9 mouse cellular contexts compared by ENCODE assay signal in genomic region chr5:108697341-108697753, GRCm38 (mm10). TPM values are rescaled to one million over a fixed set of nuclear protein-coding genes. Genes with fewer than 3 reads are reported as not detected.
DNase-seq lines count a peak whose midpoint lies in the region; ATAC-seq and TF ChIP-seq lines count a peak whose summit lies in the region.
"Had no signal": no experiment of that assay in that cellular context is flagged by ENCODE, and none has a peak within 500 bp of the region (broad histone marks: within the 10 kb centered on the region; RNA-seq: fewer than 3 reads in every experiment).

No protein-coding gene starts in this region.

- DNase-seq in intestine, embryonic 14.5 days (ENCODE audit: low spot score), result no peak
- DNase-seq in frontal cortex, postnatal 10 days (ENCODE audit: low spot score in 2 of 2), result peak; percentile 60 to 63
- peak; percentile 64 for DNase-seq in left cerebral cortex, postnatal 10 days (ENCODE audit: extremely low spot score in 1 of 2, low spot score in 2 of 2)
- peak; percentile 68 for DNase-seq in right cerebral cortex, adult 18-20 months
- DNase-seq in spleen, adult 12 weeks (ENCODE audit: low spot score), result no peak
- no peak for DNase-seq in thymus, adult 18-20 months
- no peak for DNase-seq in spleen, postnatal 10 days (ENCODE audit: low spot score in 2 of 2)

- H3K27me3 ChIP-seq in intestine, embryonic 14.5 days (replicated peaks; ENCODE audit: control insufficient read depth, insufficient read depth, low read length), result no peaks in the 10 kb centered on the region
- H3K27me3 ChIP-seq in intestine, postnatal 0 days (replicated peaks; ENCODE audit: control insufficient read depth, insufficient read depth, low read length), result no peaks in the 10 kb centered on the region
- H3K27me3 ChIP-seq: heart, embryonic 15.5 days had no signal

- intact Hi-C loops in left cerebral cortex, postnatal 10 days (cut with DNase I), result no loop called here

- no peak for TF ChIP-seq CTCF in intestine, postnatal 0 days (IDR thresholded peaks at IDR 0.05; ENCODE audit: low read depth)

- H3K9me3 ChIP-seq in intestine, embryonic 14.5 days (ENCODE audit: control insufficient read depth, low read length), result no peaks in the 10 kb centered on the region
- no peaks in the 10 kb centered on the region for H3K9me3 ChIP-seq in intestine, postnatal 0 days (ENCODE audit: control insufficient read depth)
- H3K9me3 ChIP-seq: heart, embryonic 15.5 days had no signal

- no peak for ATAC-seq in intestine, embryonic 14.5 days (replicated peaks; ENCODE audit: low FRiP score, low TSS enrichment, low read depth)
- ATAC-seq in intestine, postnatal 0 days, result no peak

- H3K4me1 ChIP-seq in intestine, embryonic 14.5 days (replicated peaks; ENCODE audit: control insufficient read depth, insufficient read depth, low read length), result peaks cover 25% of the 10 kb centered on the region
- peaks cover 4% of the 10 kb centered on the region; the same call in 1 of the 2 replicates for H3K4me1 ChIP-seq in intestine, postnatal 0 days (replicated peaks; ENCODE audit: control insufficient read depth, insufficient read depth, low read length)

- H3K4me2 ChIP-seq in intestine, embryonic 14.5 days (ENCODE audit: low read length), result no peak overlapping the region
- H3K4me2 ChIP-seq in intestine, postnatal 0 days (replicated peaks; ENCODE audit: low read depth), result no peak overlapping the region
- H3K4me2 ChIP-seq: heart, embryonic 15.5 days had no signal

- WGBS in intestine, embryonic 14.5 days, result 26% methylated on average over 4 of the region's 4 CpGs
- 39% methylated on average over 4 of the region's 4 CpGs for WGBS in intestine, postnatal 0 days

- H3K27ac ChIP-seq in intestine, embryonic 14.5 days (ENCODE audit: low read depth), result peak overlapping the region; percentile 33; the same call in 1 of the 2 replicates
- H3K27ac ChIP-seq in intestine, postnatal 0 days (ENCODE audit: low read depth, low read length), result no peak overlapping the region
- H3K27ac ChIP-seq: heart, embryonic 15.5 days had no signal

- no peak overlapping the region for H3K4me3 ChIP-seq in intestine, embryonic 14.5 days (ENCODE audit: low read depth, low read length)
- no peak overlapping the region for H3K4me3 ChIP-seq in intestine, postnatal 0 days (ENCODE audit: low read depth, low read length)
- H3K4me3 ChIP-seq: heart, embryonic 15.5 days had no signal

- no peaks in the 10 kb centered on the region for H3K36me3 ChIP-seq in intestine, embryonic 14.5 days (ENCODE audit: control insufficient read depth, insufficient read depth, low read length)
- no peaks in the 10 kb centered on the region for H3K36me3 ChIP-seq in intestine, postnatal 0 days (ENCODE audit: control insufficient read depth, insufficient read depth)
- H3K36me3 ChIP-seq: heart, embryonic 15.5 days had no signal

- no peak overlapping the region for H3K9ac ChIP-seq in intestine, embryonic 14.5 days (ENCODE audit: low read length)
- H3K9ac ChIP-seq in intestine, postnatal 0 days (ENCODE audit: low read depth, low read length), result no peak overlapping the region
- H3K9ac ChIP-seq: heart, embryonic 15.5 days had no signal

RNA-seq across cellular contexts. Expression of gene Fgfrl1, which starts 5.2 kb away (rescaled TPM):
- 17.9 and 26.6 TPM in 2 replicates for polyA plus RNA-seq in intestine, embryonic 14.5 days (2014; fragmentation: Nextera tagmentation; extraction: Ambion mirVana)
- polyA plus RNA-seq in intestine, postnatal 0 days (2015; fragmentation: Nextera tagmentation; extraction: Ambion mirVana), result 14.8 and 14.9 TPM in 2 replicates
- 10 to 100 TPM; 12.5 to 16.2 TPM for total RNA-seq in left cerebral cortex, postnatal 10 days (2021)

RNA-seq across cellular contexts. Expression of gene Slc26a1, which starts 22.0 kb away (rescaled TPM):
- 1.1 and 1.2 TPM in 2 replicates for polyA plus RNA-seq in intestine, embryonic 14.5 days (2014; fragmentation: Nextera tagmentation; extraction: Ambion mirVana)
- polyA plus RNA-seq in intestine, postnatal 0 days (2015; fragmentation: Nextera tagmentation; extraction: Ambion mirVana), result 1.9 and 2.1 TPM in 2 replicates
- total RNA-seq in left cerebral cortex, postnatal 10 days (2021), result 1 to 10 TPM; 2.6 to 2.8 TPM

RNA-seq across cellular contexts. Expression of gene Dgkq, which starts 27.9 kb away (rescaled TPM):
- 8.0 and 10.1 TPM in 2 replicates for polyA plus RNA-seq in intestine, embryonic 14.5 days (2014; fragmentation: Nextera tagmentation; extraction: Ambion mirVana)
- 10.3 and 13.6 TPM in 2 replicates for polyA plus RNA-seq in intestine, postnatal 0 days (2015; fragmentation: Nextera tagmentation; extraction: Ambion mirVana)
- 10 to 100 TPM; 52.6 to 54.6 TPM for total RNA-seq in left cerebral cortex, postnatal 10 days (2021)

RNA-seq across cellular contexts. Expression of gene Idua, which starts 37.2 kb away (rescaled TPM):
- polyA plus RNA-seq in intestine, embryonic 14.5 days (2014; fragmentation: Nextera tagmentation; extraction: Ambion mirVana), result 13.4 and 15.2 TPM in 2 replicates
- 4.8 and 5.8 TPM in 2 replicates for polyA plus RNA-seq in intestine, postnatal 0 days (2015; fragmentation: Nextera tagmentation; extraction: Ambion mirVana)
- total RNA-seq in left cerebral cortex, postnatal 10 days (2021), result 1 to 10 TPM; 6.7 to 8.2 TPM

Comparison
In these comparisons a context has a peak if more than half of its experiments do, and no peak if none do; other contexts are left out.
1. DNase-seq: peak in frontal cortex, postnatal 10 days (2 of 2), left cerebral cortex, postnatal 10 days (2 of 2) and right cerebral cortex, adult 18-20 months (single experiment); none in intestine, embryonic 14.5 days (single experiment), spleen, adult 12 weeks (single experiment), thymus, adult 18-20 months (0 of 2) and spleen, postnatal 10 days (0 of 2).